Mouse (Mus musculus) heart, embryonic 15.5 days (tissue): Measurements from ENCODE around the gene Armc6. TPM values are rescaled to one million over a fixed set of nuclear protein-coding genes. Genes with fewer than 3 reads are reported as not detected.

Experiments used
- ATAC-seq: fragments of 200-750 bp; cut with Nextera tagmentation; replicated peaks from 2 replicates; pipeline ENCODE4 v1.8.0; 2017; ENCODE audit warnings: low read depth, moderate TSS enrichment; ENCODE audit not compliant: insufficient number of reproducible peaks, insufficient read depth, low FRiP score
- H3K27ac ChIP-seq: fragments of 300-500 bp; sonication (generic); 2 replicates; pipeline ENCODE4 v1.5.1; 2015; ENCODE audit warnings: mild to moderate bottlenecking, inconsistent platforms
- H3K27me3 ChIP-seq: fragments of 300-500 bp; sonication (generic); 2 replicates; pipeline ENCODE4 v1.6.1; 2015; ENCODE audit warnings: inconsistent platforms
- H3K36me3 ChIP-seq: fragments of 300-500 bp; sonication (generic); 2 replicates; pipeline ENCODE4 v1.6.1; 2015; ENCODE audit warnings: mild to moderate bottlenecking, inconsistent platforms
- H3K4me1 ChIP-seq: fragments of 300-500 bp; sonication (generic); replicated peaks from 2 replicates; pipeline ENCODE4 v1.6.1; 2015; ENCODE audit warnings: inconsistent platforms
- H3K4me2 ChIP-seq: fragments of 300-500 bp; sonication (generic); 2 replicates; pipeline ENCODE4 v1.6.1; 2015; ENCODE audit warnings: inconsistent platforms, mild to moderate bottlenecking, moderate library complexity
- H3K4me3 ChIP-seq: fragments of 300-500 bp; sonication (generic); 2 replicates; pipeline ENCODE4 v1.5.1; 2015; ENCODE audit warnings: mild to moderate bottlenecking, inconsistent platforms
- H3K9ac ChIP-seq: fragments of 300-500 bp; sonication (generic); 2 replicates; pipeline ENCODE4 v1.6.1; 2015; ENCODE audit warnings: mild to moderate bottlenecking, inconsistent platforms
- H3K9me3 ChIP-seq: fragments of 300-500 bp; sonication (generic); replicated peaks from 2 replicates; pipeline ENCODE4 v1.6.1; 2016; ENCODE audit warnings: inconsistent platforms
- WGBS: fragments of 180-500 bp; shearing (Covaris S2); methylation state at CpG from one replicate; pipeline ENCODE4 v1.1.7; 2015; ENCODE audit warnings: mixed read lengths; 5-methylcytosine and 5-hydroxymethylcytosine counted together
- polyA plus RNA-seq: library from polyadenylated mRNA; unstranded; fragments of >200 nt; fragmentation: Nextera tagmentation; extraction: Ambion mirVana; gene quantifications from 2 replicates; pipeline ENCODE4 v1.2.1, GENCODE M21; 2015

Armc6 gene
- polyA plus RNA-seq, 1 experiment from 2014 or later = 16.4 TPM

- no peak for ATAC-seq
- Histone ChIP-seq H3K9ac (no peak overlapping the region), H3K4me1 (peaks cover 28% of the 10 kb centered on the region), H3K4me2 (no peak overlapping the region), H3K9me3 (no peaks in the 10 kb centered on the region), H3K4me3 (no peak overlapping the region), H3K27ac (no peak overlapping the region), H3K36me3 (no peaks in the 10 kb centered on the region), H3K27me3 (peaks cover 15% of the 10 kb centered on the region)
- WGBS = 74% methylated on average over 3 of the region's 3 CpGs
These were observed 63.5 kb downstream of the Armc6 start for GRCm38 (mm10) chr8:70170748-70171147.

Other genes with a start within 250 kb of the Armc6 start
- gene Gatad2a, start 238.1 kb downstream of the Armc6 start, polyA plus RNA-seq = 33.2 and 46.3 TPM in 2 replicates
- 32.0 and 43.5 TPM in 2 replicates for gene Mau2, start 191.7 kb downstream of the Armc6 start, polyA plus RNA-seq
- gene Sugp1, start 191.7 kb downstream of the Armc6 start, polyA plus RNA-seq = 25.4 and 31.5 TPM in 2 replicates
- gene Tm6sf2, start 161.5 kb downstream of the Armc6 start, polyA plus RNA-seq = 0.60 and 1.0 TPM in 2 replicates
- gene Hapln4, start 151.0 kb downstream of the Armc6 start, polyA plus RNA-seq = 0.03 TPM in 1 of 2 replicates, not detected in the other
- gene Ncan, start 113.6 kb downstream of the Armc6 start, polyA plus RNA-seq = 0.16 and 0.71 TPM in 2 replicates
- 29.5 and 35.6 TPM in 2 replicates for gene Nr2c2ap, start 103.1 kb downstream of the Armc6 start, polyA plus RNA-seq
- 16.5 and 19.9 TPM in 2 replicates for gene Rfxank, start 95.3 kb downstream of the Armc6 start, polyA plus RNA-seq
- gene Borcs8, start 95.0 kb downstream of the Armc6 start, polyA plus RNA-seq = 31.5 and 38.7 TPM in 2 replicates
- 0.28 and 0.44 TPM in 2 replicates for gene Mef2b, start 94.8 kb downstream of the Armc6 start, polyA plus RNA-seq
- gene Tmem161a, start 62.1 kb downstream of the Armc6 start, polyA plus RNA-seq = 77.6 and 89.7 TPM in 2 replicates
- gene Slc25a42, start 22.2 kb downstream of the Armc6 start, polyA plus RNA-seq = 7.6 and 12.5 TPM in 2 replicates
- 22.1 and 27.4 TPM in 2 replicates for gene Sugp2, start 240 bp downstream of the Armc6 start, polyA plus RNA-seq
- gene Homer3, start 48.4 kb upstream of the Armc6 start, polyA plus RNA-seq = 24.2 and 33.6 TPM in 2 replicates
- 25.2 and 33.6 TPM in 2 replicates for gene Ddx49, start 68.0 kb upstream of the Armc6 start, polyA plus RNA-seq
- gene Cope, start 68.1 kb upstream of the Armc6 start, polyA plus RNA-seq = 241 and 335 TPM in 2 replicates
- 1.3 and 2.3 TPM in 2 replicates for gene Cers1, start 81.3 kb upstream of the Armc6 start, polyA plus RNA-seq
- 0.31 and 1.4 TPM in 2 replicates for gene Gdf1, start 95.4 kb upstream of the Armc6 start, polyA plus RNA-seq
- 10.5 and 13.4 TPM in 2 replicates for gene Upf1, start 118.8 kb upstream of the Armc6 start, polyA plus RNA-seq
- 2.8 and 4.0 TPM in 2 replicates for gene Comp, start 139.1 kb upstream of the Armc6 start, polyA plus RNA-seq
- gene Crtc1, start 205.1 kb upstream of the Armc6 start, polyA plus RNA-seq = 8.7 and 14.2 TPM in 2 replicates
- 8.7 and 12.7 TPM in 2 replicates for gene Klhl26, start 242.5 kb upstream of the Armc6 start, polyA plus RNA-seq